Mouse (Mus musculus) kidney, postnatal 10 days (tissue): ENCODE measurements around the gene Lypd5.
"Not testable (repeated sequence)": the region's sequence is repeated elsewhere in the genome, so short reads cannot be mapped to it uniquely, and the experiment has no call there.

Source experiments
- DNase-seq: peaks from one replicate; pipeline ENCODE4 v3.0.0; 2021; ENCODE audit warnings: mixed read lengths

Lypd5 gene

DNA sequence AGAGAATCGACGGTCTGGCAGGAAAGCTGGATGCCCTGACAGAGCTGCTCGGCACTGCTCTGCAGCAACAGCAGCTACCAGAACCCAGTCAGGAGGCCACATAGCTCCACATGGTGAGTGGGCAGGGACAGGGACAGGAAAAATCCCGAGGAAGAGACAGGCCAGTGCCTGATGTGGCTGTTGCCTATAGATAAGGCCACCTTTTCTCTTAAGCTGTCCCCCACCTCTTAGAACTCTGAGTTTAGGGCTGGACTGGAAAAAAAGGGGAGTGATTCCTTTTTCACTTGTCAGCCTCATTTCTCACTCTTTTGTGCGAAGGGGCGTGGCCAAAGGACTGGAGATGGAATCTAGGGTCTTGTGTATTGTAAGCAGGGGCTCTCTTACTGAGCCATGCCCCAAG lies 35.1 kb downstream of the Lypd5 start:
- DNase-seq: no peak

DNA sequence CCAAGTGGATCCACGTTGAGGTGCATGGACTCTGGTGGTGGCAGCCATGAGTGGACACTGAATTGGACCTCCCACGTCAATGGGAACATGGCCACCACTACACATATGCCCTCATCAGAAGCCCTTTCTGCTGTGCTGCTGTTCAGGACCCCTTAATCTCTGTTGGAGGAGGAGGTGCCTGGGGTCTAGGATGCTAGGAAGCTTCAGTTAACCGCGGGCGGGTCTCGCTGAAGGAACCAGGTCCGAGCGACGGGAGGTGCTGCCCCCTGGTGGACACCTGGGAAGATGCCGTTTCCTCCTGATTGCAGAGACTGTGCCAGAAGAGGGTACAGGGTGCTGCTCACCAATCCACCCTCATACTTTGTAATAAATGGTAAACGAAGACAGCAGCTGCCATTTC lies 35.8 kb downstream of the Lypd5 start:
- DNase-seq: peak; percentile 80

DNA sequence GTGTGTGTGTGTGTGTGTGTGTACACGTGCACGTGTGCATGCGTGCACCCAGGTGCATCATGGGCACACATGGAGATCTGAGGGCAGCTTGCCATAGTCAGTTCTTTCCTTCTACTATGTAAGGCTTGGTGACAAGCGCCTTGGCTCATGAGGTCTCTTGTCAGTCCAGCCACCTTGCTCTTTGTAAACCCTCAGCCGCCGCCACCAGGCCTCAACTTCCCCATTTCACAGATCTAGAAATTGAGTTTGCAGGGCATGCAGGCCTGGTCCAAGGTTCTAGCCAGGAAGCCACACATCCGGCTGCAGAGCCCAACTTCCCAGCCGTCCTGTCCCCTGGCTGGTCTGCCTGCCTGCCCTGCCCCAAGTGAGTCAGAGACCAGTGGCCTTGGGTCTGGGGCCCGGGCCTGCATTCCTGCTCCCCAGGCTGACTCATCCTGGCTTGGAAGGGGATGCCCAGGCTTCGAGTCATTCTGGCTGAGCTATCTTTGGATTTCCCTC lies 38.1 kb downstream of the Lypd5 start:
- DNase-seq: no peak

DNA sequence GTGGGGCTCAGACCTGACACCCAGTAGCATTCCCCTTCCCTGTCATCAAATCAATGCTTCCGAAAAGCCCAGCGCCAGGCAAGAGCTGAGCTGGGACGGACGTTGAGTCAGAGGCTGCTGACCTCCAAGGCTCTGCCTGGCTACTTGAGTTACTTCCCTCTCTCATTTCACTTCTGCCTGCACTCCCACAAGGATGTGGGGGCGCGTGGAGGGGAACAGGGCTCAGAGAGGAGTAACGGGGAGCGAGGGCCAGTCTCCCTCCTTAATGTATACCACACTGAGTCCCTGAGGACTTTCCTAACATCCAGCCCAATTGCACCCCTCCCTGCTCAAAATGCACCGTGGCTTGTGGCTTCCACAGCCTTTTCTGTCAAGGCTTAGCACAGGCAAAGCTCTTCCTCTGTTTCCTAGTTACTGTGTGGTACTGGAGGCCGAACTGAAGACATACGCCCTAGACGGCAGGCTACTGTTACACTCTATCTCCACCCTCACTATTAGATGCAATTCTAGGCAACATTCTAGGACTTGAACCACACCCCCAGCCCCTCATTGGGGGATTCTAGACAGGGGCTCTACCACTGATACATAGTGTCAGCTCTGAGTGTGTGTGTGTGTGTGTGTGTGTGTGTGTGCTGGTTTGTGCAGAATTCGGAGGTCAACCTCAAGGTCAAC lies 40.7 kb downstream of the Lypd5 start:
- no peak for DNase-seq

DNA sequence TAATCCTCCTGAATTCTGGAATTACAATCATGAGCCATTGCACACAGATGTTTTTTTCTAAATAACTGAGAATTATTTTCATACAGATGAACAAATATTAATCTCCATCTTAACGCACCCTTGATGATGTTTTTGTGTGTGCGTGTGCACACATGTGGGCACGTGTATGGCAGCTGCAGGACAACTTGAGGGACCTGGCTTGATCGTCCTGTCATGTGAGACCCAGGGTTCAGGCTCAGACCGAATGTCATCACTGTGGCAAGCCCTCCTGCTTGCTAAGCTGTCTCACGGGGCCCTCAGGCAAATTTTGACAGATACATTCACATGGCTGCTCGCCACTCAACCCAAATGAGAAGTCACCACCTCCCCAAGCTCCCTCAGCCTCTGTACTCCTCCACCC lies 41.5 kb downstream of the Lypd5 start:
- DNase-seq: no peak

DNA sequence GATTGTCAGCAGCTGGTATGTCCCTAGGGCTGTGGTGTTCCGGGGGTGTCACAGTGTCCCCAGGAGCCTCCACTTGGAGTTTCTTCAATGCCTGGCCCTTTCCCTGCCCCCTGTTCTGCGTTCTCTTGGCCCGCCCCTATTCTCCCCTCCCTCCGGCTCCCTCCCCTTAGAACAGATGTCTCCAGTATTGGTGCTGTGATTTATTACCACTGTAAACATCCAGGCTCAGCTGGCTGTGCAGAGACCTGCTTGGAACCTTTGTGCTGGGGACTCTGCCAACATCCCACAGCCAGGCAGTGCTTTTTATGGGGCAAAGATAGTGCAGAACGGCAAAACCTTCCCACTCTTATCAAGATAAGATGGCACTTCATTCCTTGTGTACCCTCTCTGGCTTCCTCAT lies 42.1 kb downstream of the Lypd5 start:
- peak; percentile 37 for DNase-seq

DNA sequence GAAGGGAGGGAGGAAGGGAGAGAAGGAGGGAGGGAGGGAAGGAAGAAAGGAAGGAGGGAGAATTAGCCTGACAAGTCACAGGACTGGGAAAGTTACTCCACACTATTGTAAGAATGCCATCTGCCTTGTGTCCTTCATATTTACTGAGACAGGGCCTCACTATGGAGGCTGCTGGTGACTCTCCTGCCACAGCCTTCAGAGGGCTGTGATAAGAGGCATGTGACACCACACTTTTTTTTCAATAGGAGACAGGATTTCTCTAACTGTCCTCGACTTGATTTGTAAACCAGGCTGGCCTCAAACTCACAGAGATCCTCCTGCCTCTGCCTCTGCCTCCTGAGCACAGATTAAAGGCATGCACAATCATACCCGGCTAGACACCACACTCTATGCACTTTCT lies 42.7 kb downstream of the Lypd5 start:
- DNase-seq: no peak

DNA sequence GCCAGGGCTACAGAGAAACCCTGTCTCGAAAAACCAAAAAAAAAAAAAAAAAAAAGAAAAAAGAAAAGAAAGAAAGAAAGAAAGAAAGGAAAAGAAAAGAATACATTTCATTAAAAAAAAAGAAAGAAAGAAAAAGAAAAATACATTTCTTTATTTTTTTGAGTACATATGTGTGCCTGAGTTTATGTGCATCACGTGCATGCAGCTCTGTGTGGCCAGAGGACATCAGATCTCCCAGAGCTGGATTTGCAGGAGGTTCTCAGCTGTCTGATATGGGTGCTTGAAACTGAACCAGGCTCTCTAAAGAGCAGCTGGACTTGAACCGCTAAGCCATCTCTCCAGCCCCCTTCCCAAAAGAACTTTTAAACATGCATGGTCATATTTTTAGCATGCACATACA lies 45.1 kb downstream of the Lypd5 start:
- DNase-seq: no peak

DNA sequence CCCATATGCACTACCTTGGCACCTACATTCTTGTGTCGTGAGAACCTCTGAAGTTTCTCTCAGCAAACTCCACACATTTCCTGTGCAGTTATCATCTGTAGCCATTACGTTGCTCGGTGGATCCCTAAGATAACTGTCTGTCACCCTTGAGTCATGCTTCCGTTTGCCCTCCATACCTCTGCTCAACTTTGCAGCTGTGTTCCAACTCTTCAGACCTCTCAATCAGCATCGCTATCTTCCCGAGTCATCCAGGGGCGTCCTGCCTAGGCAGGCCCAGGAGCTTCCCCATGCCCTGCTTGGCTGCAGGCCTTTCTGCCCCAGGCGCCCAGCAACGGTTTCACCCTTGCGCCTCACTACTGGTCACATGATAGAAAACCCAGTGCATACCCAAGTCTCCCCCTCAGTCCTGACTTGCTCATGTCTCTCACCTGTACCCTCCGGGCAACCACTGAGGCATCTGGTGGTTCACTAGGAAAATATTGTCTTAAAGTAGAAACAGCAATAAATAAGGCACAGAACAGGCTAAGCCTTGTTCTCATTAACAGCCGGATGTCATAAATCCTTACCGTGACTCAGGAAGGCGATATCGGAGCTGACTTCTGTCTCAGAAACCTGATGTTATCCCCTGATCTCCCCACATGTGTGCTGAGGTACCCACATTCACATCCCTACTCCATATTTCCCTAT lies 45.6 kb downstream of the Lypd5 start:
- DNase-seq: no peak

DNA sequence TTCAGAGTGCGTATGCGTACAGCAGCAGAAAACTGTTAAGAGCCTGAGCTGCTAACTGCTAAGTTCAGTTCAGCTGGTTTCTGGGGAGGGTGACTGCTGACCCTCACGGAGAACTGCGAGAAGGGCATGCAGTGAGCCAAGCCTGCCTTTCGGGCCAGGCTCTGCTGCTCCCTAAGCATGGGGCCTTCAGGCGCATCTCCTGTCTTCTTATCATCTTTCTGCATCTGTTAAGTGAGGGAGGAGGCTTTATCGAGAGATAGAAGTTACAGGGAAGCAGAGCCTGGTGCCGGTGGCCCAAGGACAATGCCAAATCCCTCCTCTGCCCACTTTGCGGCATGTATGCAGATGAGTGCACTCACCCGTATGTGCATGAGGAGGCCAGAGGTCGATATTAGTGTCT lies 47.8 kb downstream of the Lypd5 start:
- no peak for DNase-seq

DNA sequence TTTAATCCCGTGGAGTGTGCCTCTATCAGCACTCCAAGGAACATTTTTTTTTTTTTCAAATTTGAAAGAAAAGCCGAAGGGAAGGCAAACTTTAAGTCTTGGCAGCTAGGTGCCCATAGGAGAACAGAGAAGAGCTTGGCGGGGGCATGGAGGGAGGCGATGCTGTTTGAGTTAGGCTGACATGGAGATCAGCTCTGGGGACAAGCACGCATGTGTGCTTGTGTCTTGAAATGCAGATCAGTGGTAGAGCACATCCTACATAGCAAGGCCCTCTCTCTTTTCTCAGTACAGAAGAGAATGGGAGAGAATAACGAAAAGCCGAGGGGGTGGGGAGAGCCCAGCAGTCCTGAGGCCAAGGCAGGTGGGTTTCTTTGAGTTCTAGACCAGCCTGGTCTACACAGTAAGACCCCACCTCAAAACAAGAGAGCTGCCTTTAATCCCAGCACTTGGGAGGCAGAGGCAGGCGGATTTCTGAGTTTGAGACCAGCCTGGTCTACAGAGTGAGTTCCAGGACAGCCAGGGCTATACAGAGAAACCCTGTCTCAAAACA lies 49.4 kb downstream of the Lypd5 start:
- DNase-seq: no peak

DNA sequence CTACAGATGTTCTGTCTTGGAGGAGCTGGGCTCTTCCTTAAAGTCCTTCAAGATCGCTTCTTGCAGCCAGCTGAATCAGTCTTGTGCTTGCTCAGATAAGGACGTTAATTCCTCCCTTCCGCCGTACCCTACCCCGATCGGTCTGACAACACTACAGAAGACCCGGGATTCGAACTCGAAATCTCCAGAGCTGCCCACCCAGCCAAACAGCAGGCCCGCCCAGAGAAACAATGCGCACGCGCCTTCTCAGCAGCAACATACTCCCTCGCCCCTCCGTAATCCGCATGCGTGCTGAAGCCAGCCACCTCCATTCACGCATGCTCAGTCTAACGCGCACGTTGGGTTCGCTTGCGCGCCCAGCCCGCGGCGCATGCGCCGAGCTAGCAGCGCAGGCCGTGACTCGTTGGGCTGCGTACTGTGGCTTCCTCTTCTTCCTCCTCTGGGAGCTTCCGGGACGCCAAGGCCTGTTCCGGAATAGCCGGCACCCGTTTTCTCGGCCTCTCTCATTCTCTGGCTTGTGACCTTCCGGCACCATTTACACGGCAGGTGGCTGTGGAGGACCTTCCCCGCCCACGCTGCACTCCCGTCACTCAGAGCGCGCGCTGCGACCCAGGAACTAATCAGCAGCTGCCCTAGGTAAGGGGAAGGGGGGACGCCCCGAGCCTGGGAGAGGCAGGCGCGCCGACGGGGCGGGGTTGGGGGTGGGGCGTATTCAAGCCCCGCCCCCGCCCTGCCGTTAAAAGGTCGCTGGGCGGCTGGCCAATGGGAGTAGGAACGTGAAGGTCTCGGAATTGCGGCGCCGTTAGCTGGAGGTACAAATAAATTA lies 50.5 kb downstream of the Lypd5 start, which contains the start of gene Smg9:
Smg9 (plus strand) TSS at position 364 of the 826 bp plus-strand sequence.
- DNase-seq: peak; percentile 98

DNA sequence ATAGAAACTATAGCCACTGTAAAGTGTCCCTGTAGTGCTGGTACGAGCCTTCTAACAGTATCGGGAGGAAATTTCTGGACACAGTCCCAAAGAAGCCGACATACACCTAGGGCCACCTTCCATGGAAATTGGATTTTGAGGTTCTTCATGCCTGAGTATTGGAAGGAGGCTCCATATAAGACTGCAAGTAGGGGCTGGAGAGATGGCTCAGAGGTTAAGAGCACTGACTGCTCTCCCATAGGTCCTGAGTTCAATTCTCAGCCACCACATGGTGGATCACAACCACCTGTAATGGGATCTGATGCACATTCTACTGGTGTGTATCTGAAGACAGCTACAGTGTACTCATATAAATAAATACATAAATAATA lies 51.1 kb downstream of the Lypd5 start:
- no peak for DNase-seq

DNA sequence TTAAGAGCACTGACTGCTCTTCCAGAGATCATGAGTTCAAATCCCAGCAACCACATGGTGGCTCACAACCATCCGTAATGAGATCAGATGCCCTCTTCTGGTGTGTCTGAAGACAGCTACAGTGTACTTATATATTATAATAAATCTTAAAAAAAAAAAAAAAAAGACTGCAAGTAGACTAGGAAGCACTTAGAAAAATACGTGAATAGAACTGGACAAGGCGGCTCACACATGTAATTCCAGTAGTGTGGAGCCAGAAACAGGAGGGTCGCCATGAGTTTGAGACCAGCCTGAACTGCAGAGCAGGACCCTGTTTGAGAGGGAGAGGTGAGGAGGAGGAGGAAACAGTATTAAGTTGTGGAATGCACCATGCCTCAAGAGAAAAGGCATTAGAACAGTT lies 51.5 kb downstream of the Lypd5 start:
- DNase-seq: not testable (repeated sequence)

DNA sequence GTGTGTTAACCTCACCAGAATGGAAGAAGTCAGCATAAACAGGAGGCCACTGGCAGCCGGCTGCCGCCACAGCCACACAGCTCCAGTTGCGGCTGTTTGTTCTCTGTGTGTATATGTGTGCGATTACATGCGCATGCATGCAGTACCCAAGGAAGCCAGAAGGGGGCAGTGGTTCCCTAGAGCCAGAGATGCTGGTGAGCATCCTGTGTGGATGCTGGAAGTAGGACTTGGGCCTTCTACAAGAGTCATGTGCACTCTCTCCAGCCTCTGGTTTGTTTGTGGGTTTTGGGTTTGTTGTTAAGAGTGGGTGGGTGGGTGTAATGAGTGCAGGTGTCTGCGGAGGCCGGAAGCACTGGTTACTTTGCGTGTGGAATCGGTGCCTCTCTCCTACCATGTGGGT lies 53.9 kb downstream of the Lypd5 start:
- DNase-seq: no peak
